Mouse (Mus musculus) forelimb bud, embryonic 11.5 days (tissue): ENCODE data around the gene Lrp2.

ENCODE experiments used
- DNase-seq: peaks from one replicate; pipeline ENCODE4 v3.0.0-alpha.2; 2012; ENCODE audit warnings: low read depth, low spot score

The Lrp2 gene

GRCm38 (mm10) chr2:69405692-69406091 is 180.2 kb downstream of the Lrp2 start:
- DNase-seq = no peak

GRCm38 (mm10) chr2:69402309-69402708 is 183.6 kb downstream of the Lrp2 start:
- DNase-seq = no peak

DNA sequence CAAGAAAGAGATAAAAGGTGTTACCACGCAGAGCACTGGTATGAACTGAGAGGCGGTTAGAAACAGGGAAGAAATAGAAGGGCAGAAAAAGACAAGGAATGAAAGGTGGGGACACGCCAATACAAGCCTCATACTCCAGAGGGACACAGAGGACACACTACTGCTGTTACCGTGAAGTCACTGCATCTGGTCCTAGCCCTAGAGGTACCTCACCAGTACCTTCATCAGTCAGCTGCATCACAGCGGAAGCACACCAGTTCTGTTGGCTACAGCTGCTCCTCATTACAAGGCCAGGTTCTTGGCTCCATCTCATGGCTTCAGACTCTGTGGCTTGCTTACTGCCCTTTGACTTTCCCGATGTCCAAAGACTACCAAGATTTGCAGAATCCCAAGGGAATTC is 184.0 kb downstream of the Lrp2 start:
- DNase-seq = no peak

- no peak for DNase-seq
These were observed 184.8 kb downstream of the Lrp2 start for GRCm38 (mm10) chr2:69400866-69401604.

DNA sequence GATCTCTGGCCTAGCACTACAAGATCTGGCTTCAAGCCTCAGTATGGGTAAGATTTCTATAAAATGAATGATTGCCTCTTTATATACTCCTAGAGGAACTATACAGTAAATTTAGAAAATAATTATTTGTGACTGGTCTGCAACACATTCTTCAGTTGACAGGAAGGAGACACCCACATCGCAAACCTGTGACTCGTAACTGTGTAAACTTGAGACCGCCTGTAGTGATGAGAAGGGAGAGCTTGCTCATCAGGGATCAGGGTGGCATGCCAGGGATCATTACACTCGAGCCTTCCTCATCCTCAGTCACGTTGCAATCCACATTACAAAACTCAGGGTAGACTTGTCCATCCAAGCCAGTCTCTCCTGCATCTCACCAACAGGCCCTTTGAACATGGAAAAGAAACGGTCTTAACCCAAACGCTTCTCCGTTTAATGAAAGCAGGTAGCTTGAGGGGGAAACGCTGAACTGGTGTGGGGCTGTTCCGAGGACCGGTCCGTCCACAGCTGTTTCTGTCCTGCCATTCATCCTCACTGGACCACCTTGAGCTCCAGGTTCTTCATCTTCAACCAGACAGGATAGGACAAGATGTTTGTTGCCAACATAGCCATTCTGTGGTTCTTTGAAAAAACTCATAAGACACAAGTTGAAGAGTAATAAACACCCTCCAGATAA is 189.0 kb downstream of the Lrp2 start:
- DNase-seq = no peak

GRCm38 (mm10) chr2:69395597-69396248 is 190.1 kb downstream of the Lrp2 start:
- no peak for DNase-seq

GRCm38 (mm10) chr2:69393947-69394346 is 191.9 kb downstream of the Lrp2 start:
- DNase-seq = no peak

- DNase-seq = no peak
These were observed 199.6 kb downstream of the Lrp2 start for GRCm38 (mm10) chr2:69386118-69386871.

- no peak for DNase-seq
These were observed 203.0 kb downstream of the Lrp2 start for GRCm38 (mm10) chr2:69382838-69383237.

GRCm38 (mm10) chr2:69381740-69382139 is 204.1 kb downstream of the Lrp2 start:
- DNase-seq = no peak

DNA sequence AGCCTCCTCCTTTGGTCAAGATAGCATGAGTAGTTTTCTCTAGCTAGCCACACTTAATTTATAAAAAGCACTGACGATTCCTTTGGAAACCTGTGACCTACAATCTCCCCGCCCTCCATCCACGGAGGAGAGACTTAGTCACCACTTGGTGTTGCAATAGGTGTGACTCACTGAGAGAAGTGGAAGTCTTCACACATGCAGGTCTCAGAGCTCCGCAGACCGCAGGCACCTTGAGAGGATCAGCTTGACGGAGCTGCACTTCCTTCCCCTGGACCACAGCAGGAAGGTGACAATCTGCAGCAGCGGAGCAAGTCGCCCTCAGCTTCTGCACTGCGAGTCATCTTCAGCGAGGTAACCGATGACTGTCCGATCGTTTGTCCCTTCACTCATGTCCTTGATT is 205.6 kb downstream of the Lrp2 start, which contains the start of gene Dhrs9:
Gene Dhrs9 (plus strand): TSS at position 165 of the 400 bp plus-strand sequence.
- no peak for DNase-seq

- no peak for DNase-seq
These were observed 206.1 kb downstream of the Lrp2 start for GRCm38 (mm10) chr2:69379801-69380200.

- DNase-seq = no peak
These were observed 209.1 kb downstream of the Lrp2 start for GRCm38 (mm10) chr2:69376780-69377179.
